Mouse (Mus musculus) spleen, postnatal 36 days (tissue): ENCODE measurements at regions not wholly inside any gene's neighbourhood (a gene's known extent, or its start where the extent isn't known, plus 50 kb on each side); places are given as distances from the start of the nearest gene placed in this dataset.
"Not testable (repeated sequence)": the region's sequence is repeated elsewhere in the genome, so short reads cannot be mapped to it uniquely, and the experiment has no call there.

ENCODE experiments used
- DNase-seq, 2 experiments: peaks; one replicate each; pipeline ENCODE4 v3.0.0; 2022; ENCODE audit warnings: low spot score in 2 of 2, mixed read lengths in 1 of 2

DNA sequence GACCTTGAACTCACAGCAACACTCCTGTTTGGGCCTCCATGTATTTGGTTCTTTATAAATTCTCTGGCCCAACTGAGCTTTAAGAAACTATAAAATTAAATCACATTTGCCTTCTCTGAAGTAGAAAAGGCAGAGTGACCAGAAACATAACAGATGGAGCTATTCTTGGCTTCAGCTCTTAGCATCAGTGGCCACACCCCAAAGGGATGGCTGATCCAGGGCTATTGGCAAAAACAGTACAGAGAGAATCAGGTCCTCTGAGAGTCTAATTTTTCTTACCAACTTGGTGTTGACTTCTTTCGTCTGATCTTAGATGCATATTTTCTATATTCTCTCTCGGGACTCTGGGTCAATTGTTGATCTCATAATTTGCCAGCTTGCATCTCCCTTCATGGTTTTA lies 103.2 kb upstream of the Arhgap20 start:
- no peak for DNase-seq

DNA sequence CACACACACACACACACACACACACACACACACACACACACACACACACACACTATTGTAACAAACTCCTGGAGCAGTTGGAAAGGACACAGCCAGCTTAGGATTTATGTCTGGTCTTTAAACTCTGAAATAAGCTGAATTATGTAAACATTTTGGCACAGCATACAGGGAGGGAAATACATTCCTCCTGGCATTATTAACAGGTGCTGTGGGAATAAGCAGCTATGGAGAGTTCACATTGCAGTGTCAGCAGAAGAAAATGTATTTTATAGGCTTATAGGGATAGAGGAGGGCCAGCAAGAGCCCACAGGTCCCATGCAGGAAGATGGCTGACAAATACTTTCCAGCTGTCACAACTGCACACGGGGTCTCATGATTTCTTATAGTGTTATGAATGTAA lies 100.8 kb upstream of the Arhgap20 start:
- DNase-seq = no peak

DNA sequence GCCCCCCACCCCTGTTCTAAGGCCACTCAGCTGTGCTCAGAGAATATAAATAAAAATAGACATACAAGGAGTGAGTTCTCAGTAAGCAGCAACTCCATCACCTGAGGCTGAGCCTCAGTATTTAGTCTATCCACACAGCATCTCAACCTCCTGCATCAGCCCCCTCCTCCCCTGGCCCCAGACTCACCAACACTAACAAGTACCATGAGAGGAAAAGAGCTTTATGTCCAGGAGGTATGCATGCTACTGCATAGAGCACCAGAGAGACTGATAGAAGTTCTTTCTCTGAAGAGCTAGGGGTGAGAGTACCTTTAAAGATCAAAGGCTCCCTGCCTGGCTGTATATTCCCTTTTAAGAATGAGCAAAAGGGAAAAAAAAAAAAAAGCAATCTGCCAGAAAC lies 100.3 kb upstream of the Arhgap20 start:
- DNase-seq = no peak

DNA sequence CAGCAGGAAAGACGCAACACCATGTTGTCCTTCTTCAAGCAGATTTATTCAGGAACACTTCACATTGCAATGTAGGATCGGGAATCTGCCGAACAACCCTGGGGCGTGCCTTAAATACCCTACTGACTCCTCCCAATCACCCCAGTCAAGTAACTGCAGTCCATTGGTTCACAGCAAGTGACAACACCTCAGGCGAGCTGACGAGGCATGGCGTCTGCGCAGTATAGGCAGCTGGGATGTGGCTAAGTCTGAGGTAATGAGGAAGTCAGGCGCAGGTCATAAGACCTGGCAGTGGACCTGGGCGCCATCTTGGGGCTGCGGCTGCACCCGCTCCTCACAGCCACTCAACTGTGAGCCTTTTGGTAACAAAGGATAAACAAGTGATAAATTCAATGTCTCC lies 96.2 kb upstream of the Arhgap20 start:
- DNase-seq = not testable (repeated sequence)

DNA sequence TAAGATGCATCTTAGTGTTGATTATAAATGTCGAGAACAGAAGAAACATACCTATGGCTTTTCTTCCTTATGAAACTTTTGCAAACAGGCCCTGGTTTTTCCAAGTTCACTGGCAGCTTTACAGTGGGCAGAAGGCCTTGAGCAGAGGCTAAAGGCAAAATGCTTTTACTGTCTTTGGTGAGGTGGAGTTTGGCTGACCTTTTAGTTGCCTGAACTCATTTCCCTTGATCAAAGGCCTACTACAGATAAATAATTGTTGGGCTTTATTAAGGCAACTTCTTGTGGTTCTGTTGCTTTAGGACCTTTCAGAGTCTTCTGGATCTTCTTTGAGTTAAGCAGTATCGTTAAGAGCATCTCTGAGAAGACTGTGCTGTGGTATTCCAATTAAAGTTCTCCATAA lies 94.6 kb upstream of the Arhgap20 start:
- DNase-seq = no peak

DNA sequence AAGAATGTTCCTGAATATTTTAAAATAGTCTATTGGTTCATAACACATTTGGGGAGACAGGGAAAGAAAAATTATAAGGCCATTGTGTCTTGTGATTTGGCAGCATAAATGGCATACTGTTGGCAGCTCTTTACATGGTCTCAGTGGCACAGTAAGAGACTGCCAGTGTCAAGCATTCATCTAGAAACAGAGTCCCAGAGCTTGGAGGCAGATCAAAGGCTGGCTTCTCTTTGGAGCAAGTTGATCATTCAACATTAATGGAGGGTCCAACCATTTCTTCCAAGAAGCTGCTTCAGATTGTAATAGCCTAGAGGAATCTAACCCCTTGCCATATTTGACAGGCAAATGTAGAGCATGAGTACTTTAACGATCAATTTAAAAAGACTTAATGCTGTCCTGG lies 78.6 kb upstream of the Arhgap20 start:
- DNase-seq = no peak

DNA sequence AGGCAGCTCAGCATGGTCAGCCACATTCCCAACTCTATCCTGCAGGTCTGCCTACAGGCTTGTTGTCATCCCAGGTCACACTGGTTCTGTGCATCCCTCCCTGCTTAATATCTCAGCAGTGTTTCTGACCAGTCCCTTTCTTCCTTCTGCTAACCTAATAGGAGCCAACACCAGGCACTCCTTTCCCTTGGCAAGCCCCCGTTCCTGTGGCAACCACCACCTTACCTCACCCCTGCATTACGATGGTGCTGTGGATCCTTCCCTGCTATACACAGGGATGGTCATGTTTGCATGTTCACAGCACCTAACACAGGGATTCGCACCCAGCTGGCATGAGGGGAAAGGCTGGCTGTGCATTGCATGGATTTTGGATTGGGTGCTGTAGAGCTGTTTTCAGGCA lies 50.8 kb upstream of the Arhgap20 start:
- DNase-seq = no peak
